Mouse (Mus musculus) kidney, adult 10 weeks (tissue): ENCODE measurements around the gene Scin. TPM values are rescaled to one million over a fixed set of nuclear protein-coding genes. Genes with fewer than 3 reads are reported as not detected.

ENCODE experiments used
- polyA plus RNA-seq: library from polyadenylated mRNA; stranded (reverse); fragments of 350-450 nt; fragmentation: Illumina TruSeq; extraction: RNeasy Lipid Tissue Mini Kit (QIAGEN cat#74804); gene quantifications from one replicate; pipeline ENCODE4 v1.2.3, GENCODE M21; 2014; ENCODE audit warnings: low read depth, low replicate concordance

Gene Scin
- 73.2 TPM for polyA plus RNA-seq

GRCm38 (mm10) chr12:40133573-40134271 lies at the start of gene Scin:
Gene Scin (minus strand): TSS chr12:40134228.

DNA sequence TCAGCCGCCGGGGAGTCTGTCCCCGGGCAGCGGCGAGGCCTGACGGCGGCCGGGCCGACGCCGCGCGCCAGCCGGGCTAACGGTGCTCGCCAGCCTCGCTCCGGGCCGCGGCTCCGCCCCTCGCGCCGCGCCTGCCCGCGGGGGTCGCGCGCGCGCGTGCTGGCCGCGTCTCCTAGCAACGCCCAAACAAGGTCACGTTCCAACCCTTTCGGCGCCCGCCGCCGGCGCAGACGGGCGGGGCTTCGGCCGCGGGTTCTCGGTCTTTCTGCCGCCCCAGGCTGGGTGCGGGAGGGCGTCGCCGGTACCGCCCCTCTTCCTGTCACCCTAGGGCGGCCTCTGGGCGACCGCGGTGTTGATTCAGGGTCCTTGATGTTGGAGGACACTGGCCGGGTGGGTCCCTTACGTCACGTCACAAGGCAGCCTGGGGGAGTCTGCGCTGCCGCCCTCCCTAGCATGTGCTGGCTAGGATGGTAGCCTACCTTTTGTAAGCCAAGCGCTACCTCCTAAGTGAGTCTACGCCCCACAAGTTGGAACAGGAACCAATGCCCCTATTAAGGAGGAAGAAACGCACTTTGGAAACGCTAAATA lies 96.1 kb downstream of the Scin start, which contains the start of gene Arl4a:
Arl4a (minus strand) TSS at position 150 of the 588 bp plus-strand sequence.

Other genes with a start within 250 kb of the Scin start
- gene Arl4a, start 96.2 kb downstream of the Scin start, polyA plus RNA-seq = 77.0 TPM
- gene Lsmem1, start 65.3 kb upstream of the Scin start, polyA plus RNA-seq = not detected
- 114 TPM for gene Ifrd1, start 114.3 kb upstream of the Scin start, polyA plus RNA-seq